In genomic region chr11:43612834-43613488, GRCm38 (mm10) we compare ENCODE assay signal across 8 mouse cellular contexts. TPM values are rescaled to one million over a fixed set of nuclear protein-coding genes. Genes with fewer than 3 reads are reported as not detected.
A peak's percentile ranks its signal among the peaks of the same experiment; 100 is the strongest.
DNase-seq lines count a peak whose midpoint lies in the region; TF ChIP-seq lines count a peak whose summit lies in the region.

No protein-coding gene starts in this region.

- peaks cover 14% of the 10 kb centered on the region for H3K36me3 ChIP-seq in megakaryocyte, embryonic 14.5 days (replicated peaks; ENCODE audit: low read length)

- intact Hi-C loops in left cerebral cortex, adult 2 months (cut with DNase I): loop anchor here (1.0 kb wide), 2 partner anchors 68 to 119 kb away; partner anchors contain the start of gene Pwwp2a

- no peaks in the 10 kb centered on the region for H3K27me3 ChIP-seq in megakaryocyte, embryonic 14.5 days (replicated peaks)

- peak; percentile 77 for TF ChIP-seq CTCF in left cerebral cortex, adult 2 months (IDR thresholded peaks at IDR 0.05)

- H3K4me1 ChIP-seq in megakaryocyte, embryonic 14.5 days: peaks cover 64% of the 10 kb centered on the region

- peaks cover 14% of the 10 kb centered on the region for H3K9me3 ChIP-seq in megakaryocyte, embryonic 14.5 days

- DNase-seq in adrenal gland, adult 18-20 months (ENCODE audit: low spot score in 2 of 2): peak; percentile 71 to 81
- peak; percentile 90 for DNase-seq in embryo, embryonic 10 days (ENCODE audit: low spot score)
- peak; percentile 82 for DNase-seq in gastrocnemius, postnatal 10 days
- DNase-seq in hindlimb bud, embryonic 11.5 days (ENCODE audit: extremely low spot score, low read depth, low spot score): peak; percentile 85
- peak; percentile 74 to 84 for DNase-seq in left cerebral cortex, adult 2 months (ENCODE audit: extremely low spot score in 1 of 2, low spot score in 2 of 2)
- peak; percentile 87 for DNase-seq in right cerebral cortex, postnatal 14 days
- DNase-seq in urinary bladder, postnatal 36 days (ENCODE audit: low spot score in 2 of 2): peak; percentile 60 to 62

- H3K27ac ChIP-seq in left cerebral cortex, adult 2 months: no peak overlapping the region

- no peak overlapping the region for H3K4me3 ChIP-seq in left cerebral cortex, adult 2 months
- peak overlapping the region; percentile 12 for H3K4me3 ChIP-seq in megakaryocyte, embryonic 14.5 days (replicated peaks)

RNA-seq across cellular contexts. Expression of gene Fabp6, which starts 11.6 kb away (rescaled TPM):
- total RNA-seq in adrenal gland, adult 18-20 months (2021): not detected
- not detected for total RNA-seq in gastrocnemius, postnatal 10 days (2021)
- total RNA-seq in left cerebral cortex, adult 2 months (2021): not detected
- not detected in 2 replicates for polyA plus RNA-seq in megakaryocyte, embryonic 14.5 days (2012; ENCODE audit: insufficient read depth, low replicate concordance)

RNA-seq across cellular contexts. Expression of gene 4933415A04Rik, which starts 26.1 kb away (rescaled TPM):
- total RNA-seq in adrenal gland, adult 18-20 months (2021): under 1 TPM; 0.43 to 0.48 TPM
- total RNA-seq in gastrocnemius, postnatal 10 days (2021): under 1 TPM; 0.26 to 0.45 TPM
- under 1 TPM; 0.61 to 0.77 TPM for total RNA-seq in left cerebral cortex, adult 2 months (2021)
- polyA plus RNA-seq in megakaryocyte, embryonic 14.5 days (2012; ENCODE audit: insufficient read depth, low replicate concordance): 0.65 TPM in 1 of 2 replicates, not detected in the other
